Mouse (Mus musculus) heart, adult 2 months (tissue): ENCODE results near the gene Rab31. TPM values are rescaled to one million over a fixed set of nuclear protein-coding genes. Genes with fewer than 3 reads are reported as not detected.
A peak's percentile ranks its signal among the peaks of the same experiment; 100 is the strongest.

Source experiments
- DNase-seq, 2 experiments: peaks; one replicate each; pipeline ENCODE4 v3.0.0; 2021
- H3K27ac ChIP-seq: fragments of 200-600 bp; 2 replicates; pipeline ENCODE4 v1.8.1; 2022
- H3K27me3 ChIP-seq: fragments of 200-500 bp; 2 replicates; pipeline ENCODE4 v1.6.1; 2012; ENCODE audit warnings: mild to moderate bottlenecking, low read length, inconsistent platforms, mixed read lengths; ENCODE audit not compliant: control insufficient read depth, insufficient read depth
- H3K36me3 ChIP-seq: fragments of 200-500 bp; 2 replicates; pipeline ENCODE4 v1.6.1; 2012; ENCODE audit warnings: low read length, inconsistent platforms; ENCODE audit not compliant: control insufficient read depth, insufficient read depth
- H3K4me1 ChIP-seq: fragments of 200-500 bp; 2 replicates; pipeline ENCODE4 v1.6.1; 2011; ENCODE audit warnings: low read length; ENCODE audit not compliant: control insufficient read depth, insufficient read depth
- H3K4me3 ChIP-seq: fragments of 200-600 bp; 2 replicates; pipeline ENCODE4 v1.8.1; 2022
- H3K79me2 ChIP-seq: fragments of 200-500 bp; replicated peaks from 2 replicates; pipeline ENCODE4 v1.6.1; 2012; ENCODE audit warnings: mild to moderate bottlenecking, inconsistent platforms, low read length, moderate library complexity, mixed read lengths; ENCODE audit not compliant: control insufficient read depth, insufficient read depth
- H3K9ac ChIP-seq: fragments of 200-500 bp; 2 replicates; pipeline ENCODE4 v1.6.1; 2012; ENCODE audit warnings: low read depth, mild to moderate bottlenecking, control low read depth, inconsistent platforms, low read length, mixed read lengths
- CTCF ChIP-seq: fragments of 200-600 bp; IDR thresholded peaks from 2 replicates; pipeline ENCODE4 v1.8.1; 2022; ENCODE audit warnings: antibody characterized with exemption, mild to moderate bottlenecking, moderate library complexity
- EP300 ChIP-seq: fragments of 200-500 bp; IDR thresholded peaks from 2 replicates; pipeline ENCODE4 v1.6.1; 2011; ENCODE audit warnings: low read depth, low read length, control low read depth; ENCODE audit not compliant: insufficient read depth
- POLR2A ChIP-seq: fragments of 200-500 bp; IDR thresholded peaks from 2 replicates; pipeline ENCODE4 v1.6.1; 2011; ENCODE audit warnings: mild to moderate bottlenecking, low read depth, low read length, control low read depth; ENCODE audit not compliant: insufficient read depth
- WGBS: fragments of 180-500 bp; shearing (Covaris S2); methylation state at CpG from one replicate; pipeline ENCODE4 v1.1.7; 2018; 5-methylcytosine and 5-hydroxymethylcytosine counted together
- intact Hi-C: fragments of 180-260 bp; cut with DNase I; formaldehyde crosslinking; loops from one replicate; pipeline ENCODE4 v1.15.1; 2025
- polyA plus RNA-seq: library from polyadenylated mRNA; depleted of rRNA; stranded (reverse); fragments of >200 nt; gene quantifications from 2 replicates; pipeline ENCODE4 v1.2.3, GENCODE M21; 2012
- total RNA-seq, 2 experiments: library from RNA; stranded (reverse); gene quantifications; 2 replicates each; pipeline ENCODE4 v1.2.3; 2021

Rab31 gene
- total and polyA plus RNA-seq, 3 experiments = 12.5 to 16.5 (median 13.0) TPM

- no peak overlapping the region for H3K4me3 ChIP-seq
- WGBS = 15% methylated on average over 13 of the region's 13 CpGs
- DNase-seq = peak; percentile 73 to 87
- no peaks in the 10 kb centered on the region for H3K27me3 ChIP-seq
- TF ChIP-seq EP300 (peak; percentile 72; the same call in 1 of the 2 replicates), POLR2A (0 out of 2 replicates have a peak, but pooled peaks have one; percentile 26), CTCF (no peak)
- no peaks in the 10 kb centered on the region for H3K36me3 ChIP-seq
- H3K9ac ChIP-seq = no peak overlapping the region
- intact Hi-C loops = loop anchor here (10.0 kb wide), 2 partner anchors 253 to 403 kb away; partner anchors contain the start of genes Ndufv2 and Twsg1
- peak overlapping the region; percentile 19 for H3K27ac ChIP-seq
- no peaks in the 10 kb centered on the region for H3K79me2 ChIP-seq
- H3K4me1 ChIP-seq = peaks cover 16% of the 10 kb centered on the region
Observed at GRCm38 (mm10) chr17:65701797-65702566, 70.6 kb downstream of the Rab31 start.

DNA sequence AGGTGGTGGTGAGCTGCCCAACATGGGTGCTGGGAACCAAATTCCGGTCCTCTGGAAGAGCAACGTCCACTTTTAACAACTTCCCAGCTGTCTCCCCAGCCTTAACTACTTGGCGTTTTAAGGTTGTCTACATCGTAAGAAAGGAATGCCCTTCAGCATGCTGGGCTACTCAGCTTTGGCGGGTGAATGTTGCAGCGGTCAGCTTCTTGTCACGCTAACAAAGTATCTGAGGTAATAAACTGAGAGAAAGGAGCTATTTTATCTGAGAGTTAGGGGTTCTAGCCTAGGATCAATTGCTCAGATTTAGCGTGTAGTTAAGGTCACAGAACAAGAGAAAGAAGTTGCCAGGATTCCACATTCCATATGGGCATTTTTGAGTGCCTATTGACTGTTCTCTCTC lies 71.2 kb downstream of the Rab31 start:
- TF ChIP-seq EP300 (no peak), POLR2A (no peak), CTCF (no peak)
- intact Hi-C loops = loop anchor here (10.0 kb wide), 2 partner anchors 253 to 403 kb away; partner anchors contain the start of genes Ndufv2 and Twsg1
- Histone ChIP-seq H3K9ac (no peak overlapping the region), H3K4me3 (no peak overlapping the region), H3K27me3 (no peaks in the 10 kb centered on the region), H3K79me2 (no peaks in the 10 kb centered on the region), H3K4me1 (peaks cover 16% of the 10 kb centered on the region), H3K27ac (peak overlapping the region; percentile 19), H3K36me3 (no peaks in the 10 kb centered on the region)
- WGBS = 55% methylated on average over 8 of the region's 8 CpGs
- DNase-seq = no peak

DNA sequence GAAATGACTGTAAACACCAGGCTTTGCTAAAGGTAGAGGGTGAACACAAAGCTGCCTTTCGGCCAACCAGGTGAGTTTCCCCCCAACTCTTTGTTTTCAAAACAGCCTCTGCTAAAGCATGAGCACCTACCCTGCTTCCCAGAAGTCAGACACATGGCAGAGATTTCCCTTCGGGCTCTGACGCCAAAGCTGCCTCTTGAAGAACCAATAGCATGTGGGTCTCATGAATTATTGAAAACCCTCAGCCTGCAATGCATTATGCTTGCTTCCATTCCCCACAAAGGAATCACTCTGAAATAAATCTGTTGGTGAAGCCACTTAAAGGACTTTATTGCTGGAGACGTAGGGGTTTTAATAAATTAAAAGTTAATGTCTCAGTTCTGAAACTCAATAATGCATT lies 72.5 kb downstream of the Rab31 start:
- H3K4me3 ChIP-seq = no peak overlapping the region
- H3K27me3 ChIP-seq = no peaks in the 10 kb centered on the region
- no peaks in the 10 kb centered on the region for H3K36me3 ChIP-seq
- intact Hi-C loops = loop anchor here (10.0 kb wide), 2 partner anchors 255 to 405 kb away; partner anchors contain the start of genes Ndufv2 and Twsg1
- no peak overlapping the region for H3K9ac ChIP-seq
- peaks cover 16% of the 10 kb centered on the region for H3K4me1 ChIP-seq
- no peak for TF ChIP-seq CTCF
- no peak for TF ChIP-seq POLR2A
- no peak for TF ChIP-seq EP300
- DNase-seq = no peak
- H3K79me2 ChIP-seq = no peaks in the 10 kb centered on the region
- H3K27ac ChIP-seq = no peak overlapping the region
- 96% methylated on average over 4 of the region's 4 CpGs for WGBS

- Histone ChIP-seq H3K36me3 (no peaks in the 10 kb centered on the region), H3K27me3 (no peaks in the 10 kb centered on the region), H3K27ac (no peak overlapping the region), H3K4me3 (no peak overlapping the region), H3K79me2 (no peaks in the 10 kb centered on the region), H3K4me1 (peaks cover 12% of the 10 kb centered on the region), H3K9ac (no peak overlapping the region)
- 84% methylated on average over 12 of the region's 12 CpGs for WGBS
- intact Hi-C loops = loop anchor here (2.0 kb wide), 1 partner anchor 15 kb away; no protein-coding TSS in a partner anchor
- no peak for TF ChIP-seq EP300
- no peak for TF ChIP-seq CTCF
- no peak for TF ChIP-seq POLR2A
- no peak for DNase-seq
Observed at GRCm38 (mm10) chr17:65697791-65698463, 74.6 kb downstream of the Rab31 start.

GRCm38 (mm10) chr17:65696939-65697338 lies 75.6 kb downstream of the Rab31 start:
- no peak overlapping the region for H3K4me3 ChIP-seq
- no peaks in the 10 kb centered on the region for H3K36me3 ChIP-seq
- H3K79me2 ChIP-seq = no peaks in the 10 kb centered on the region
- H3K4me1 ChIP-seq = peaks cover 6% of the 10 kb centered on the region
- no peak overlapping the region for H3K27ac ChIP-seq
- intact Hi-C loops = no loop called here
- TF ChIP-seq EP300 (no peak), CTCF (no peak), POLR2A (no peak)
- no peaks in the 10 kb centered on the region for H3K27me3 ChIP-seq
- DNase-seq = no peak
- no peak overlapping the region for H3K9ac ChIP-seq
- WGBS = 93% methylated on average over 13 of the region's 13 CpGs

- Histone ChIP-seq H3K4me3 (no peak overlapping the region), H3K27ac (no peak overlapping the region), H3K79me2 (no peaks in the 10 kb centered on the region), H3K4me1 (no peaks in the 10 kb centered on the region), H3K27me3 (no peaks in the 10 kb centered on the region), H3K36me3 (no peaks in the 10 kb centered on the region), H3K9ac (no peak overlapping the region)
- no peak for DNase-seq
- intact Hi-C loops = no loop called here
- no peak for TF ChIP-seq EP300
- TF ChIP-seq CTCF = no peak
- TF ChIP-seq POLR2A = no peak
- 87% methylated on average over 4 of the region's 4 CpGs for WGBS
Observed at GRCm38 (mm10) chr17:65692276-65692675, 80.3 kb downstream of the Rab31 start.
